Mouse (Mus musculus): ENCODE results near the gene Sema5a.

The Sema5a gene

DNA sequence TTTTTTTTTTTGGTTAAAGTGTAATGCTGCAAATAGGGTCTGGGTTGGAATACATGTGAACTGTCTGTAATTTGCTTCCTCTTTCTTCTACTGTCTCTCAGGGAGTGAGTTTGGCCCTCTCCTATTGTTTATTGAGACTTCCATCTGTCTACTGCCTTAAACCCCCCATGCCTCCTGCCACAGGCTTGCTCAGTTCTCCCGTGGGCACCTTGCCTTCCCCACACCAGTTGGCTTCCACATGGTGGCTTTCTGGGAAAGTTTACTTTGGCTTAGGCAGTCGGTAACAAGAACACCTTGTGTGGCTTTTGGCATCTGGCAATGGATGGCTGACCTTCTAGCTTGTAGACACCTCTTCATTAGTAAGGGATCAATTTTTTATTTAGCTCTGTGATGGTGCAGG lies 10.2 kb downstream of the Sema5a start:
- no peak for DNase-seq

DNA sequence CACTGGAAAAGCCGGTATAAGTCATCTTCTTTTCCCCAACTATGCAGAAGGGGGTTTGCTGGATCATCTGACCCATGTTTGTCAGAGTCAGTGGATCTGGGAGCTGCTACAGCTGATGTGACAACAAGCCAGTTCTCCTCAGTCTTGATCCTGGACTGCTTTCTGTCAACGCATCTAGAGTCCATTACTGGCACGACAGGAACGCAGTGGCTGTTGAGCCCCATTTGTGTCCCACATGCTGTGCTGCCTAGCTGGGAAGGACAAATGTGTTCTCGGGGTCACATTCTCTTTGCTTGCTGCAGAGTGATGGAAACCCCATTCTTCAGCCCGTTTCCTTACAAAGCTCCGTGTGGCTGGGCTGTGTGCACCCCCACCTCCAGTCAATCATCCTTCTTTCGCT lies 12.7 kb downstream of the Sema5a start:
- DNase-seq: no peak

DNA sequence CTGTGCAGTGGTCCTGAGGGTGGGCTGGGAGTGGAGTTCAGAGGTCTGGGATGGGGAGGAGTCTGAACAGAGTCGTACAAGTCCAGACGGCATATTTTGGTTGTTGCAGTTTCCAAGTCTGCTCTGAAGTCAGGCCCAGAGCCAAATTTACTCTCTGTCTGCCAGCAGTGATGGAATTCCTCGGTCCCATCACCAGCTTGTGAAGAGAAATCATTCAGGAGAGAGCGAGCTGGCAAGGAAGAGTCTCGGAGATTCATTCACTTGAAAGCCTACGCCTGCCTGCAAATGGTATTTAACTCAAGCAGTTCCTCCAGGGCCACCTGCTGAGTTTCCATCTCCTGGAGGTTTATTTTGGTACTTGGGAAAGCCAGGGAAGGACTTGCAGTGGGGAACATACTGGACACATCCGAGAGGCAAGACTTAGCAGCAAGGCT lies 13.3 kb downstream of the Sema5a start:
- peak; percentile 43 for DNase-seq

DNA sequence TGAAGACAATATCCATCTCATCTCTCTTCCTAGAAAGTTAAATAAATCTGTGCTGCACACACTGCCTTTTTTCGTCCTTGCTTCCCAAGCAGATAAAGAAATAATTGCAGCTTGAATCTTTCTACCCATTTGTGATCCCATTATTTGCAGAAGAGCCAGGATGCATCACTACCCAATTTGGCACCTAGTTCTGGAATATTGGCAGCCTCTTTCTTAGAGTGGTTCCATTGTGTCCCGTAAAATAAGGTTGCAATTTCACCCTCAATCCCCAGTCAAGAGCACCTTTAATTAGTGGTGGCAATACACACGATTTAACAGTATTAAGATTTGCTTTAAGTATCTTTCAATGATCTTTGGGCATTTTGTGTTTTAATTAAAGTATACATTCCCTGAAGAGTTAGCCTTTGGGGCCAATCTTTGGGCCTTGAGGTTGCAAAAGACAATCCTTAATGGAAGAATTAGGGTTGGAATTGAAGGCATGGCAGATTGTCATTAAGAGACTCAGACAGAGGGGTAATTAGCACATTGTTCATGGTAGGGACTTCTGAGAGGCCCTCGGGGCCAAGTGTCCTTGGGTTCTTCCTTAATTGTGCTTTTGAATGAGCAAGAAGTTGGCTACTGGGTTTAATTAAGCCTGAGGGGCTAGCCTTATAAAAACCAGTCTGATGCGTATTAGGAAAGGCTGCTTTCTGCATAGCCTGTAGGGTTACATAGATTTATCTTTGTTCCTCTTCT lies 14.9 kb downstream of the Sema5a start:
- DNase-seq: no peak

DNA sequence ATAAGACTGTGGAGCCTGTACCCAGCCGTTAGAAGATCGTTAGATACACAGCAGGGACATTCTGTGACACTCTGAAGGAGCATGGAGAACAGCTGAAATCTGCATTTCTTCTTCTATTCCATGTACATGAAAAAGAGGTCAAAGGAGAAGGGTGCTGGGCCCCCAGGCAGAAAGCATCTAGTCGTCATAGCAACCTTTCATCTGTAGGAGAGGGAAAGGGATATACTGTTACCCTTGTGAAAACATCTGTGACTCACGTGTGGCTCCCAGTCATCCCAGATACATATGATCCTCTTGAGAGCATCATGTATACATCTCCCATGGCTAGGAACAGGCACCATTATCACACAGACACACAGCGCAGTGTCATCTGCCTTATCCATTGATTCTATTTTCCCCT lies 16.3 kb downstream of the Sema5a start:
- no peak for DNase-seq

DNA sequence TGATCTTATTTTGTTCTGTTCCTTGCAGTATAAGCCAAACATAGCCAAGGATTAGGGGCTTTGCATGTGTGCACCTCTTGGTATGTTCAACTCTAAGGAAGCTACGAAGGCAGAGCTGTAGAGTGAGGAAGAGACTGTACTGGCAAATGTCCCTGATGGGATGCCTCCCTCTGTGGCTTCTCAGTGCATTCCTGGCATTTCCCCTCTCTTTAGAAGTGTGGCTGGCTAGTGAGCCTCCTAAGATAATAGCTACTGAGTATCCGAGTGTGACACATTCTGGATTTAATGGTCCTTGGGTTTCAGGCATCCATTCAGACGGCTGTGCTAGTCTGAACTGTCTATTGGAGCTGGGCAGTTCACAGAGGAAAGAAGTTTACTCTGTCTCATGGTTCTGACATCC lies 19.0 kb downstream of the Sema5a start:
- DNase-seq: no peak

DNA sequence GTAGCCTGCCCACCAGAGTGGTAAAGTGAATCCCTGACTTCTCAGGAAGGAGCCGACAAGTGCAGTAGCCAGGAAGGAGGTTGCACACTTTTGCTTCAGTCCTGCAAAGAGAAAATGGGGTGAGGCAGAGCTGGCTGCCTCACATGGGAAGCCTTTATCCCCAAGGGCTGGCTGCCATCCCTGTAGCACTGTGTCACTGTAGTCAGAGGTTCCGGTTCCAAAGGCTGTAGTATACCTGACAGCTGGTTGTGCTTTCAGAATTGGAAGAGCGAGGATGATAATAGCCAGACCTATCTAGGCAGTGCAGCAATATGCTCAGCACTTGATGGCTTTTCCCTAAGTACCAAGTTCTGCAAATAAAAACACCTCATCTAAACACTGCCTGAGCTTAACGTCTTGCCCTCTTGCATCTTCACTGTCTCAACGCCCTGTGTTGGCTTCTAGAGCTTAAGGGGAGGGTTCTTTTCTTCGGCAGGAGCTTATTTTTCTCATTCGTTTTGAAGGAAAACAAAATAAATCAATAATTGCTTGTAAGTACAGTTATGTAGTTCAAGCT lies 20.3 kb downstream of the Sema5a start:
- no peak for DNase-seq

DNA sequence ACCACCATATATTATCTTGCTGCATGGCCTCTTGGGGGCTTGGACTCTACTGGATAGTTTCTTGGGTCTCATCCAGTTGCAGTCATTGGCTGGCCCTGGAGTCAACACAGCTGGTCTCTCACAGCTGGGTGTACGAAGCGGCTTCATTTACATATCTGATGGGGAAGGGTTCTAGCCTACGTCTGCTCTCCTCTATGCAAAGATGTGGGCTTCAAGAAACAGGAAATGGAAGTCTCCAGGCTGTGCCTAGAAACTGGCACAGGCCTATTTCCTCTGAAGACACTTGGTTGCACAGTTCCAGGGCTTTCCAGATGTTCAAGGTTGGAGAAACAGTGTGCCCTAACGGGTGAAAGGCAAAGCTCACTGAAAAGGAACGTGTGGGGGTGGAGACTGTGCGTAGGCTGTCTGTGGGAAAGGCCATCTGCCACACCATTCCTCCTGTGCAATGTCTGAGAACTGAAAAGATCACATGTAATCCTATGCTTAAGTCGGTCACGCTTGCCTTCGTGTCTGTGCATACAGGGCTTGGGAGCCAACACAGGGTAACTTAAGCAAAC lies 20.8 kb downstream of the Sema5a start:
- DNase-seq: no peak

DNA sequence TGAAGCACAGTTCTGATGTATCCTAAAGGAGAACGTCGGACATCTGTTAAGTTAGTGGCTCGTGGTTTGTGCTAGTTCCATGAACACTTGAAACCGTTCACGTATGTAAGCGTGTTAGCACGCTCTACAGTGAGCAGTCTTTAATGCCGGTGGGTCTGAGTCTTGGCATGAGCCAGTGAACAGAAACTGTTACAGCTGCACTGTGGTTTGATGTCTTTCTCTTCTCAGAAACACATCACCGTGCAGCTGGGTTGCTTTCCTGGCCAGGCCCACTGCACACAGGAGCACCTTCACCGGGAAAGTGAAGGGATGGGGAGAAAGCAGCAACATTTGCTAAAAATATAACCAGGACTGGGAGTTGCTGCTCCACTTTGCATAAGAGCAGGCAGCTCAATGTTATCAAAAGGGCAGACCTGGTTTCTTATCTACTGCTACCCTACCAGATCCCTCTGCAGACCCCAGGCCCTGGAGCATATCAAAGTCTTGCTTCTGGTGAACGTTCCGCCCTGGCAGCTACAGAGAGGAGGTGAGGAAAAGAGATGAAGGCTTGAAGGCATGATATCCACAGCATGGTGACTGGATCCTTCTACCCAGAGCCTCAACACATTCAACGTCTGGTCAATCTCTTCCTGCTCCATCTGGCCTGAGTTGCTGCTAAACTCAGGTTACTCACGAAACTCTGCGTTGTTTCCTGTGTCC lies 21.7 kb downstream of the Sema5a start:
- no peak for DNase-seq

DNA sequence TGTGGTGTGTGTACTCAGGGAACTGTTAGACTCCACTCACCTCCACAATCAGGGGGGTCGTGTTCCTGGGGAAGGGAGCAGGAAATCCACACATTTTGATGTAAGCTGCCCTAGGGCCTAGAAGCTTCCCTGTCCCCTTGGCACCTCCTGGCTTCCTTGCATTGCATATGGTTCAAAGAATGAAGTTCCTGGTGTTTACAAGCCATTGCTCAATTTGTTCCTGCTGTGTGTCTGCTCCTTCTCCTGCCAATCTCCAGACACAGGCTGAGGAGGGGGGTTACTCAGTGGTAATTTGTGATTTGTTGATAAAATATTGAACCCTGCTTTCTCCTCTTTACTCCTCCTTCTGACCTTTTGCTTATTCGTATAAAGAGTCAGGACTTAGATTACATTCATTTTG lies 25.5 kb downstream of the Sema5a start:
- DNase-seq: no peak

DNA sequence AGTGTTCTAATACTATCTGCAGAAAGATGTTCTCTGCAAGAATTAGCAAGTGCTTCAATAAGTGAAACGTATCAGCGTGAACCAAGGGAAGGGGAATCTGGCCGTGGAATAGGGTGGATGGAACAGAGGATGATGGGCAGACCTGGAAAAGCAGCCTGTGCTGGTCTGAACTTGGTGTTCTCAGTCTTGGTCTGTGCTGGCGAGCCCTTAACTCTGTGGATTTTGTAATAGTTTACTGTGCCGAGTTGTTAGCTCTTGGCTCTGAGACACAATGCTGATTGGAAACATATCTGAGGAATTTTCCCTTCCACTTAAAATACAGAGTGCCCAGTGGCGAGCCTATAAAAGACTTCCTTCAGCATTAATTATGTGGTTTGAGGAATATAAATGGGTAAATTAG lies 29.3 kb downstream of the Sema5a start:
- peak; percentile 34 for DNase-seq

DNA sequence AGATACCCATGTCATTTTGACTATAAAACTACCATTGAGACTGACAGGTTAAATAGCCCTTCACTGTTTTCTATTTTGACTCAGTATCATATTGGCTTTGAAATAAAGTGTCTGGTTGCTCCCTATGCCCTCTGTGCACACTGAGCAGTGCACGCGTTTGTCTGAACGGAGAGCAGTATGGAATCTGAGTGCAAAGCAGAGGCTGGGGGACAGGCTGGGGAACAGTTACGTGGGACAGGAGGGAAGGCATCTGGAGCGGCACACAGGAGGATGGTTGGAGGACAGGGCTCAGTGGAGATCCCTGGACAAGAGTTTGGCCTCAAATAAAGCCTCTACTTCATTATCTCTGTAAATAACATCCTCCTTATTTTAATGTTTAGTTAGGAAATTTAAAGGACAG lies 30.4 kb downstream of the Sema5a start:
- DNase-seq: no peak

DNA sequence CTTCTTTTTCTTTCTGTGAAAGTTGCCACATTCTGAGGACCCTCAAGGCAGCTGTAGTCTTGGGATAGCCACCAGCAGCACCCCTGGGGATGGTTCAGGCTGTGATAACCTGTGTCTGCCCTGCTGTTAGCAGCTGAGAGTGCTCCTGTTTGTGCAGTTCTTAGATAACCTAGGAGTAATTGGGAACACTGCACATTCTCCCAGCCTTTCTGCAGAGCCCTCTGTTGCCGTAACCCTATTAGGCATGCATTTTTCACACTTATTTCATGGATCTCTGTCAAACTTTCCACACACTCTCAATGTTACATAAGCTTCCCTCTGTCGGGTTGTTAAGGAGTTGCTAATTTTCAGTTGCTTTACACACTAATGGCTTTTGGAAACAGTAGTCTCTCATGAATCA lies 34.0 kb downstream of the Sema5a start:
- DNase-seq: no peak

DNA sequence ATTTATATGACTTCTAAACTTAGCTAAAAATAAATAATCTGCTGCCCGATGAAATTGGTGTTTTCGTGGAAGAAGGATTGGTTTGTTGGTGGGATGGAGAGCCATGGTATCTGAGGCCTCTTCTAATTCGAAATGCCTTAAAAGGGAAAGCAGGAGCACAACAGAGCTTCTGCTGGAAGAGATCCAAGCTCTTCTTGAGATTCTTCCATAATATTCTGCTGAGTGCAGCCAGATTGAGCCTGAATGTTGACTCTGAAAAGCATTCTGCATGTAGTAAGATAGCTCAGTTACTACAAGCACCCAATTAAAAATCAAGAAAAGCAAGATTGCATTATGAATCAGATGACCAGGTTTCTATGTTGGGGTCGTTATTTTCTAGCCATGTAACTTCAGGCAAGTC lies 36.8 kb downstream of the Sema5a start:
- no peak for DNase-seq

DNA sequence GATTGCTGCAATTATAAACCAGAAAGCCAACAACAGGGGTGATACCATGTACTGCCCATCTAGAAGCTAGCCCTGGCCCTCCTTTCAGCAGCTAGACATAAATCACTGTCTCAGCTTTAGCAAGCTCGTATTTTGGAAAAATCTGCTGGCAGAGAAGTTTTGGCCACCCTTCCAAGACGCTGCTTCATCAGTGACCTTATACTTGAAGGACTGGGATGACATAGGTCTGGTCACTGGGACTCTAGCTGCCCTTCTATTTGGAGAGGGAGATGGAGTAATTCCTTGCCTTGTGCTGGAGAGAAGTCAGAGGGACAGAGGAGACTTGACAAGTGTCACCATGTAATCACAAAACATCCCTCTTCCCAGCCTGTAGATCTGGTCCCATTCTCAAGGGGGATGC lies 40.1 kb downstream of the Sema5a start:
- DNase-seq: no peak

DNA sequence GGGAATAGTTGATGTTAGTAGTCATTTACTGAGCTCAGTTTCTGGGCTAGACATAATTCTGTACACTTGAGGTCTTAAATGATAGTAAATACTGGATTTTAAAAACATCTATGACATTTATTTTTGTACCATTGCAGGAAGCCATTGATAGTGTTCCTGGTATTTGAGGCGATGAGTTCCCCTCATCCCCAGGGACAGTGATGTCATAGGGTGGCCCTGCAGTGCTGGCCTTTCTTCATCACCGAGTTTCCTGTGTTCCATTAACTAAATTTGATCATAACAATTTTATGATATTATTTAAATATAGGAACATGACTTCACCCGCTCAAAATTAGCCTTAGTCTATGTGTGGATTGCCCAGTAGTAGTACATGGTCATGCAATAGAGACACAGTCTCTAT lies 41.7 kb downstream of the Sema5a start:
- DNase-seq: no peak

DNA sequence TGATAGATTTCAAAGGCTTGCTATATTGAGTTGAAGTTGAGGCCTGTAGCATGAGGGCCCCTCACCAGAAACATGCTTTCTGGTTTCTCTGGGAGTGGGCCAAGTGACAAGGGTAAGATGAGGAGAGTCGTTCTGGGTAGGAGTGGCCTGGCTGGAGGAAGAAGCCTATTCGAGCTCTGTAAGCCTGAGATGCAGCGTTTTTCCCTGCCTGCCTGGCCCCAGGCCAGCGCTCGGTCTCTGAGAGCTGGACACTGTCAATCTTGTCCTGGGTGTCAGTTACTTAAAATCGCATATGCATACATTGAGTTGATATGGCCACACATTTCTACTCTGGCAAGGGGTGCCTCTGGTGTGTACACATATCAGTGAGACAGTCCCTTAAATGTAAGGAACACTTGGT lies 43.9 kb downstream of the Sema5a start:
- DNase-seq: no peak

DNA sequence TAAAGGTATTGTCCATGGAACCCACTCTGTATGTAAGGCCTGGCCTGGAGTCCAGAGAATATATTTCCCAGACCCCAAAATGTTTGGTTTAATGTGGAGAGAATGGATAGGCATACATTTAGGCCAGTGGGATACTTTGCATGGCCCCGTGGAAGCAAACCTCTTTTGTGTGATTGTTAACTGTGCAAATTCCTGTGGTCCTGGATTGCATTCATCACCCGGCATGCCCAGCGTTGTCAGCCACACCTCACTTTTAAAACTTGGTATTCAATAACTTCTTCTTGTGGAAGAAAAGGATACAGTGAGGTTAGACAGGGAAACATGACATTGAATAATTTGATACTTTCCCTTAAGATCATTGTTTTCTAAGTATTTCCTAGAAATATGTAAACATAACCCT lies 46.4 kb downstream of the Sema5a start:
- no peak for DNase-seq

DNA sequence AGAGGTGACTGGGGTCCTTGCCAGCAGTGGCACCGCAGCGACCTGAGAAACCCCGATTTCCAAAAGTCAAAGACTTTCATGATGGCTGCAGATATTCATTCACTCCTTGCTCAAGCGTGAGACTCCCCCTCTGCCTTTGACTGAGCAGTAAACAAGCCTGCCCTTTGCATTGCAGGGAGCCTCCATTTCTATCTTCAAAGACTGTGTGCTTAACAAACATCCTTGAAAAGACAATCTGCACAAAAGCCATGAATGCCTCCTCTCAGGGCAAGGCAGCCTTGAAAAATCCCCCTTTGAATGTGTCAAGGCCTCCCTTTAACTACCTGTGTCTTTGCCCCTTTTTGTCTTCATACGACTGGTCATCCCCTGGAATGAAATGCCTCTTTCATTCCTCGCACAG lies 51.9 kb downstream of the Sema5a start:
- DNase-seq: no peak

DNA sequence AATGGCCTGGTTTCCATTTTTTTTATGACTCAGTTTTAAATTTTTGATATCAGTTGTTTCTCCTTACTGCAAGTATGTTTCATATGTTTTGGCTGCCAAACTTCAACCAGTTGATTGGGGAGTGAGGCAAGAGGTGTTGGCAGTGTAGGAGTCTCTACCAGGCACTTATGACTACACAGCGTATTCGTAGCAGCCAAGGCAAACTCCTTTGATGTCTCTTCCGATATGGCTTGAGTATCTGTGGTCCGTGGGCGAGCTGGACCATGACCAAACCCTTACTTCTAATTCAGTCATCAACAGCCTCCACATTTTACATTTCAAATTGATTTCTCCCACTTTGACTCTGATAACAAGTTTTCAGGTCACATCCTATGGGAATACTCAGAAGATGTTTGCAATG lies 52.7 kb downstream of the Sema5a start:
- DNase-seq: no peak

DNA sequence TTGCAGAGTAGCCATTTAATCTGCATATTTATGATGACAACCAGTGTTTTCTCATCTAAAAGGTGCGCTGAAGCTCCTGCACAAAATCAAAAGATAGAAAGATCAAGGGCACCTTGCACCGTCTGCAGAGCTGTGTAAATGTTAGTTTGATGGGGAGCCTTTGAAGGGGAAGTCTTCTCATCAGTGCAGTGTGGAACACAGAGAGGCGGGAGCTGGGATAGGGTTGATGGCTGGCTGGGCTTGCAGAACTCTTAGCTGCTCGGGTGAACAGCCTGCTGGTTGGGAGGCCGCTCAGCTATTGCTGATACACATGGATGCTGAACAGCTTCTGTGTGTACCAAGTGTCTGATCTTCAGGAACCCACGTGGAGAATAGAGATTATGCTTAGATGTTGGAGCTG lies 53.9 kb downstream of the Sema5a start:
- no peak for DNase-seq

DNA sequence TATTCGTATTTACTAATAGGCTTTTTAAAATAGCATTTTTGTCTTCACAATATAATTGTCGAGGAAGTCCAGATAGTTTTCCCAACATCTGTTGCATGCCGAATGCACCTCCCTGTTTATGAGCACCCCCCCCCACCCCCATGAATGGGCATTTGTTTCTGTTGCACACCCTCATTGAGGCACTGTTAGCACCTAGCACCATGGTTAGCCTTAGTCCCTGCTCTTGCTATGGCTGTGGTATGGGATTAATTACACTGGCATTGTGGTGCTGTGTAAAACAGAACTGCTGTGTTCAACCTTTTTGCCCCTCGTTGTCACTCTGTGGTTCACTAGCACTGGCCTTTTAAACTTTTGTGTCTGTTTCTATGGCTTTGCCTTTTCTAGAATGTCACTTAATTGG lies 56.4 kb downstream of the Sema5a start:
- no peak for DNase-seq

DNA sequence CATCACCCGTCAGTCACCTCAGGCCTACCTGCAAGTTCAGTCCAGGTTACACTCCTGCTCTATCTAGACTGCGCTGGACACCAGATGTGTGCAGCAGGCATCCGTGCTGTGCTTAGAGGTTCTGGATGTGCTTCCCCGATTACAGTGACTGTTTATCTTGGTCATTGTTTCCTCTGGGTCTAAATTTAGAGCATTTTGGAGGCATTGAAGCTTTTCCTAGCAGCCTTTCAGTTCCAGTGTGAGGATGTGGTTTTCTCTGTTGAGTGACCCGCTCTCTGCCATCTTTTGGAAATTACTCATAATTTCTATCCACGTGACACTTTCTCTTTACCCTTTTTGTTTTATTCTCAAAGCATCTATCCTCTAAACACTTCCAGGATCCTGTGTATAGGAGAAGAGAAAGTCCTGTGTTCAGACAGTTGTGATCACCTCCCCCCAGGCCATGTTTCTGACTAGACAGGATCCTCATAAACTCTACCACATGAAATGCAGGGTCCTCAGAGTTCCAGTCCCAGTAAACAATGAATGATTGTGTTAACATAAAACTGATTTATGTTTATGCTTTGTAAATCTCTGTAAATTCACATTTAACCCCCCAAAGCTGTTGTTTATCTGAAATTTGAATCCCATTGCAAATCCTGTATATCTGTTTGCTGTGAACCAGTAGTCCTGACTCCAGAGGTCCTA lies 62.1 kb downstream of the Sema5a start:
- no peak for DNase-seq

DNA sequence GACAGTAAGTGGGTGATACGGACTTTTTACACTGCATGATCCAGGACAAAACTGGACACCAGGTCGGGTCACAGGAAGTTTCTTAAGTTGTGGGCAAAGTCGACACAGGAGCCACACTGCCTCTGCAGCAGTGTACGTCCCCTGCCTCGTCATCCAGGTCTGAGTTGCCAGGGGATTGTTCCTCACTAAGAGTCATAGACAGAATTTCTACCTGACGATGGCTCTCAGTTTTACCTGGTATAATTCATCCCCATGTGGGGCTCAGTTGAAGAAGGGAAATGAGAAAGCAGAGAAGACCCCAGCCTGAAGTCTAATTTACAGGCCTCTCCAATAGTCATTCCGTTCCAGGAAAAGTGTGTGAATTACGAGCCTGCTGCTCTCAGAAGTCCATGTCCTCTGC lies 66.2 kb downstream of the Sema5a start:
- DNase-seq: no peak

Data from kidney, adult 11 months (tissue).